Mouse (Mus musculus): ENCODE measurements around the gene Bhlhe40.

- no peak for TF ChIP-seq GATA1 (IDR thresholded peaks at IDR 0.05; ENCODE audit: borderline replicate concordance, low read length)
- TF ChIP-seq CTCF (IDR thresholded peaks at IDR 0.05; ENCODE audit: low read depth, low read length): no peak
- TF ChIP-seq TAL1 (conservative IDR thresholded peaks at IDR 0.05; ENCODE audit: low read depth, low read length): no peak
- TF ChIP-seq GATA2 (IDR thresholded peaks at IDR 0.05; ENCODE audit: borderline replicate concordance, low read depth, low read length): no peak
Observed at GRCm38 (mm10) chr6:108683140-108683539, 22.7 kb downstream of the Bhlhe40 start.

All from G1E (cell line).